Mouse (Mus musculus): ENCODE measurements around the gene Rai1.

The Rai1 gene

GRCm38 (mm10) chr11:60127863-60128512 lies 23.2 kb downstream of the Rai1 start:
- in situ Hi-C loops (cut with MseI, MboI), result no loop called here

GRCm38 (mm10) chr11:60130516-60130915 lies 25.7 kb downstream of the Rai1 start:
- in situ Hi-C loops (cut with MseI, MboI), result no loop called here

- in situ Hi-C loops (cut with MseI, MboI), result no loop called here
Measured at GRCm38 (mm10) chr11:60132061-60132460, 27.2 kb downstream of the Rai1 start.

GRCm38 (mm10) chr11:60136491-60136890 lies 31.7 kb downstream of the Rai1 start:
- in situ Hi-C loops (cut with MseI, MboI), result no loop called here

GRCm38 (mm10) chr11:60137170-60137569 lies 32.4 kb downstream of the Rai1 start:
- in situ Hi-C loops (cut with MseI, MboI), result no loop called here

- in situ Hi-C loops (cut with MseI, MboI), result no loop called here
Measured at GRCm38 (mm10) chr11:60139141-60139733, 34.4 kb downstream of the Rai1 start.

GRCm38 (mm10) chr11:60139734-60140371 lies 35.0 kb downstream of the Rai1 start:
- in situ Hi-C loops (cut with MseI, MboI), result no loop called here

GRCm38 (mm10) chr11:60140586-60141284 lies 35.9 kb downstream of the Rai1 start:
- in situ Hi-C loops (cut with MseI, MboI), result no loop called here

- in situ Hi-C loops (cut with MseI, MboI), result no loop called here
Measured at GRCm38 (mm10) chr11:60141285-60141608, 36.4 kb downstream of the Rai1 start.

GRCm38 (mm10) chr11:60143086-60143485 lies 38.3 kb downstream of the Rai1 start:
- in situ Hi-C loops (cut with MseI, MboI), result no loop called here

GRCm38 (mm10) chr11:60146170-60146569 lies 41.4 kb downstream of the Rai1 start:
- in situ Hi-C loops (cut with MseI, MboI), result no loop called here

GRCm38 (mm10) chr11:60148591-60148990 lies 43.8 kb downstream of the Rai1 start:
- in situ Hi-C loops (cut with MseI, MboI), result no loop called here

GRCm38 (mm10) chr11:60149086-60149485 lies 44.3 kb downstream of the Rai1 start:
- in situ Hi-C loops (cut with MseI, MboI), result no loop called here

- in situ Hi-C loops (cut with MseI, MboI), result no loop called here
Measured at GRCm38 (mm10) chr11:60150677-60151076, 45.9 kb downstream of the Rai1 start.

GRCm38 (mm10) chr11:60152339-60152738 lies 47.5 kb downstream of the Rai1 start:
- in situ Hi-C loops (cut with MseI, MboI), result no loop called here

- in situ Hi-C loops (cut with MseI, MboI), result no loop called here
Measured at GRCm38 (mm10) chr11:60153936-60154335, 49.1 kb downstream of the Rai1 start.

- in situ Hi-C loops (cut with MseI, MboI), result no loop called here
Measured at GRCm38 (mm10) chr11:60155690-60156089, 50.9 kb downstream of the Rai1 start.

GRCm38 (mm10) chr11:60158271-60158670 lies 53.5 kb downstream of the Rai1 start:
- in situ Hi-C loops (cut with MseI, MboI), result no loop called here

GRCm38 (mm10) chr11:60159955-60160354 lies 55.1 kb downstream of the Rai1 start:
- in situ Hi-C loops (cut with MseI, MboI), result no loop called here

GRCm38 (mm10) chr11:60160454-60161114 lies 55.8 kb downstream of the Rai1 start:
- in situ Hi-C loops (cut with MseI, MboI), result no loop called here

- in situ Hi-C loops (cut with MseI, MboI), result no loop called here
Measured at GRCm38 (mm10) chr11:60161146-60161874, 56.5 kb downstream of the Rai1 start.

Measured in mouse trophoblast stem cell (cell line).